Mouse (Mus musculus) heart, postnatal 25 days (tissue): ENCODE data around the gene Gm28035. TPM values are rescaled to one million over a fixed set of nuclear protein-coding genes. Genes with fewer than 3 reads are reported as not detected.

Experiments
- DNase-seq: peaks from one replicate; pipeline ENCODE4 v3.0.0; 2022; ENCODE audit warnings: low spot score
- intact Hi-C: fragments of 180-260 bp; cut with DNase I; formaldehyde crosslinking; loops from one replicate; pipeline ENCODE4 v1.15.1; 2025
- total RNA-seq, 2 experiments: library from RNA; stranded (reverse); gene quantifications; 2 replicates each; pipeline ENCODE4 v1.2.3; 2021

Gene Gm28035
- total RNA-seq, 2 experiments from 2014 or later: 3.7 to 4.4 TPM

DNA sequence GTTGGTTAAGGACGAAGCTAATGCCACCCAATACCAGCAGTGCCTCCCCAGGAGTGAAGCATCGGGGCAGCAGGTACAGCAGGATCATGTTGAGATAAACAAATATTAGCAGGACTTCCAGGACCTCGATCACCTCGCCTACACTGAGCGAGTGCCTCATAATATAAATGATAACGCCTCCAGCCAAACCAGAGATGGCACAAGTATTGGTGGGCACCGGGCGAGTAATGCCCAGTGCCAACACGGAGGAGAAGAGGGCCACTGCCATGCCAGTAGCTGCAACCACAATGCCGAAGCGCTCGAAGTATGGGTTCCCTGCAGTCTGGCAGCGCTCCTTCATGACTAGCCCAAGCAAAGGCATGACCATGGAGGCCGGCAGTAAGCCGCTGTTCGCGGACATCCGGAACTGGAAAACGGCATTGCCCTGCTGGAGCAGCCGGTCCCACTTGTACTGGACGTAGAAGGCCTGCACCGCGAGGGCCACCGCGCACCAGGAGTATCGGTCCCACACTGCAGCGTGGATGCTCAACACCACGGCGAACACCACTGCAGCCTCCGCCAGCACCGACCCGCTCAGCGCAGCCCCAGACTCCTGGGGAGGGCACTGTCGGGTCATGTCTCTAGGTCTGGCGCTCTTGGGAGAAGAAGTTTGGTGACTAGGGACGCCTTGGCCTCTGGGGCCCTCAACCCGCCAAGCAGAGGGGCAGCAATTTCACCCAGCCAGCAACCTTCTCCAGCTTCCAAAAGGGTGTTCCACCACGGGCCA, 45.2 kb downstream of the Gm28035 start:
- no peak for DNase-seq
- intact Hi-C loops: no loop called here

DNA sequence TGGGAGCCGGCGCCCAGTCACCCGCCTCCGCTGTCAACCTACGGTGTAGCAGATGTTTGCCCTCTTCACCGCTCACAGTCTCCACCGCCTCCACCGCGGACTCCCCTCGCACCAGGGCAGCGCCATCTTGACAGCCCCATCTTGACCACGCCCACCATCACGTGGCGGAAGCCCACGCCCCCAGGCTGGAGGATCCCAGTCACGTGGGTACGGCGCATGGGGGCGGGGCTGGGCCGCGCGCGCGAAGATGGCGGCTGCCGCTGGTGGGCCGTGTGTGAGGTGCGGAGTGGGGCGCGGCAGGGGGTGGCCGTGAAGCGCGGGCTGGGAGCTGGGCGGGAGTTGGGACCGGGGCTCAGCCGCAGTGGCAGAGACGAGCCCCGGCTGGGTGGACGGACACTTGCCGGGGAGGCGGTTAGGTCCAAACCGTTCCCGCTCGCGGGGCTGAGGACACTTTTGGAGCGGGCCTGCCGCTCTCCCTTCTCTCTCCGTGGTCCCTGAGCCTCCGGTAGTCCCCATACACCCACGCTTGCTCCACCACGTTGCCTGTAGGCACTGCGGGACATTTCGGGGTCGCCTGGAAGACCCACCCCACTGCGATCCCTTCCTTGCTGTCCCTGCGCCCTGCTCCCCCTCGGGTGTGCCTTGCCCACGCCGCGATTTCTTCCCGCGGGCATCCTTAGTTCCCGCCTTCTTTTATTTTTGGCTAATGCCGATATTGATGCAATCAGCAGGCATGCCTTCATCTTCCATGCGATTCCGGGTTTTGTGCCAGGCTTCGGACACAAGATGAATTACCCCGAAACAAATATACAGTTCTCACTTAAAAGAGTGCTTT, 46.0 kb downstream of the Gm28035 start, which contains the start of the genes Dolk and Nup188:
TSS of gene Dolk (minus strand) at position 143 of the 835 bp plus-strand sequence.
TSS of gene Nup188 (plus strand) at position 206 of the 835 bp plus-strand sequence.
- intact Hi-C loops: no loop called here

DNA sequence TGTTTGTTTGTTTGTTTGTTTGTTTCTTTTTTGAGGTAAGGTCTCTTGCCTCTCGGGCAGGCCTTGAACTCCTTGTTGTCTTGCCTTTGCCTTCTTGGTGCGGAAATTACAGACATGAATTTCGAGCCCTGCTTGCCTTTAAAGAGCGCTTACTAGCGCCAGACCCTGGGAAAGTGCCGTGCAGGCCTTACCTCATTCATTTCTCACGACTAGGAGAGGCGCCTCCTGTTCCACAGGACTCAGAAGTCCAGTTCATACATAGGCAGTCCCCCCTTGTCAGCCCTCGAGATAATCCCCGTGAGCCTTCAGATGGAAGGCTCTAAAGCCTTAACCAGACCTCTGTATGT, 46.6 kb downstream of the Gm28035 start:
- DNase-seq: no peak
- intact Hi-C loops: no loop called here

More for the DNA sequence above, 46.0 kb downstream of the Gm28035 start, which contains the start of the genes Dolk and Nup188:
- DNase-seq: peak; percentile 91

DNA sequence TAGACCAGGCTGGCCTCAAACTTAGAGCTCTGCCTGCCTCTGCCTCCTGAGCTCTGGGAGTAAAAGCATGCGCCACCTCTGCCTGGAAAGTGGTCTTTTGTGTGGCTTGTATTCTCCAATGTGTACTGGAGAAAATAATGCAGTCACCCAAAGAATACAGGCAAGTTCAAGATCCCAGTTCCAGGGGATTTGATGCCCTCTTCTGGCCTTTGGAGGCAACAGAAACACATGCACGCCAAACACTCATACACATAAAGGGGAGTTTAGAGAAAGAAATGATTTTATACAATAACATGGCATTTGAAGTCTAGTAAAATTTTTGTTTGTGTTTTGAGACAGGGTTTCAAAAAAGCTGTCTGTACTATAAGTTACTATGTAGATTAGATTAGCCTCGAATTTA, 59.2 kb downstream of the Gm28035 start:
- intact Hi-C loops: no loop called here
- no peak for DNase-seq

DNA sequence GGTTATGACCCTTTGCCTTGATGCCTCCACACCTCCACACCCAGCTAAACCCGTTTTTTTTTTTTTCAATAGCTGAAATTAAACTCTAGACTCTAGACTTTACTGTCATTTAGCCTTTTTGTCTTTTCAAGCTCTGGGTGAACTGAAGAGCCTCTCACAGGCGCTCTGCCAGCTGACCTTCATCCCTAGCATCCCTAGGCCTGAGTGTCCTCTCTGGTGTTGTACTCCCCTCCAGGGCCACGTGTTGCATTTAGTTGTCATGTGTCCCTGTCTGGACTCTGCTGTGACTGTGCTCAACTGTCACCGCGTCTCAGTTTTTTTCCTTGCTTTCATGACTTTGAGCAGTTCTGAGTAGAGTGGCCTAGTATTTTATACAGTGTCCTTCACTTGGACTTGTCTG, 59.6 kb downstream of the Gm28035 start:
- intact Hi-C loops: no loop called here
- DNase-seq: no peak

DNA sequence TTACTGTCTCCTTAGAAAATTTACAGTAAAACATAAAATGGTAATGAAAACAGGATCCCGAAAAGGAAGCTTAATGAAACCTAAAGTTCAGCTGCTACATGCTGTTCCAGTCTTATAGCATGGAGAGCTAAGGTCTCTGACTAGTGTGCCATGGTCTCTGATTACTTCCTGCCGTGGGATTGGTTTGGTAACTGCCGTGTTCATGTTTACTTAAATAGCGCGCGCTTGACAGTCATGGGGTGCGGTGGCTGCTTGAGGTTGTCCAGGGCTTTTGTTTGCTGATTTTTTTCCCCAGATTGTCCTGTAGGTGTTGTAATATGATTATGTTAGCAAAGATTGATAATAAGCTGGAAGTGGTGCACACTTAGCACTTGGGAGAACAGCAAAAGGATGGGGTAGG, 65.7 kb downstream of the Gm28035 start:
- intact Hi-C loops: no loop called here
- DNase-seq: no peak

DNA sequence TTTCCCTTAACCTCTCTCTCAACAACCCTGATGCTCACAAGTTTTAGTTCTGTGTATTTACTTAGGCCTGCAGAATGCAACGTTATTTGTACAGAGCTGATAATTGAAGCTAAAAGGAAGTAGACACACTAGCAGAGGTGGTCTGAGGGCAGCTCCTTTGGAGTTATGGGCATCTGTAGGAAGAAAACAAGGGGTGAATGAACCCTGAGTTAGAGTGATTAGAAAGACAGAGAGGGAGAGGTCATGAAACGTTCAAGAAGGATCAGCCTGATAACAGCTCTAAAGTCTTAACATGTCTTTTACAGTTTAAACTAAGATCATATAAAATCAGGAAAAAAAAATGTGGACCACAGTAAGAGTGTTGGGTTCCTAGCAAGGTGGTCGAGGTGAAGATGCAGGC, 69.0 kb downstream of the Gm28035 start:
- no peak for DNase-seq
- intact Hi-C loops: no loop called here

DNA sequence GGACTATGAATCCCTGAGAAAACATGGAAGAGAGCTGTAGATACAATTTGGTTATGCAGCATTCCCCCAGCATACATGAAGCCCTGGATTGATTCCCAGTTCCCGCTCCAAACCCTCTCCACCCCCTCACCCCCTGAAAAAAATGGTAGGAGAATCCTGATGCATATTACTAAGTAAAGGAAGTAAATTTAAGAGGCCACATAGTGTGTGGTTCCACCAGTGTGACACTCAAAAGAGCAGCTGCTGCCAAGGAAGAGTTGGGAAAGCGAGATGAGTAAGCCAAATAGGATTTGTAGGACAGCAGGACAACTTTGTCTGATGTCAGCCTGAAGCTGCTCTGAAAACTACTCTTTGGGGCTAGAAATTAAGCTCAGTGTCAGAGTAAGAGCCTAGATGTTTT, 71.1 kb downstream of the Gm28035 start:
- DNase-seq: no peak
- intact Hi-C loops: no loop called here

DNA sequence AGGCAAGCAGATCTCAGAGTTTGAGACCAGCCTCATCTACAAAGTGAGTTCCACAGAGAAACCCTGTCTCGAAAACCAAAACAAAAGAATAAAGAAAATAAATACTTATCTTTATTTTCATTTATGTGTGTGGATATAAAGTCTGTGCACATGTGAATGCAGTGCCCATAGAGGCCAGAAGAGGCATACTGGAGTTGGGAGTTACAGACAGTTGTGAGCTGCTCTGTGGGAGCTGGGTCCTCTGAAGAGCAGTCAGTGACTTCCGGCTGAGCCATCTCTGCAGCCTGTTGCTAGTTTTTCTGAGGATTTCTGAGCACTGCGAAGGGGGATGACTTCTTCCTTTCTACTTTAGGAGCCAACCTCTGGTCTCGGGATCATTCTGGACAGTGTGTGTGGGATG, 75.8 kb downstream of the Gm28035 start:
- intact Hi-C loops: no loop called here
- no peak for DNase-seq

DNA sequence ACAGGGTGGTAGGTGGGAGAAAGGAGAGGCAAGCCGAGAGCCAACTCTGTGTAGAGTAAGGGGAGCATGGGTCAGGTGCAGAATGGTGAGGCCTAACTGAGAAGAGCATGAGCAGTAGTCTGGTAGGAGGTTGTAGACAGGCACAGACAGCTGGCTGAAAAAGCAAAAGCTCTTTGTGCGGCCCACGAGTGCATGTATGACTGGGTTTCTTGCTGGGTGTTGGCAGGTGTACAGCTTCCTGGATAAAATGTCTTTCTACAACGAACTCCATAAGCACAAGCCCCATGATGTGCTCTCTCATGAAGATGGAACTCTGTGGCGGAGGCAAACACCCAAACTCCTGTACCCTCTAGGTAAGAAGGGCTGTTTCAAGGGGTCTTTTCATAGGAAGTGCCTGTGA, 76.6 kb downstream of the Gm28035 start:
- intact Hi-C loops: no loop called here
- no peak for DNase-seq

DNA sequence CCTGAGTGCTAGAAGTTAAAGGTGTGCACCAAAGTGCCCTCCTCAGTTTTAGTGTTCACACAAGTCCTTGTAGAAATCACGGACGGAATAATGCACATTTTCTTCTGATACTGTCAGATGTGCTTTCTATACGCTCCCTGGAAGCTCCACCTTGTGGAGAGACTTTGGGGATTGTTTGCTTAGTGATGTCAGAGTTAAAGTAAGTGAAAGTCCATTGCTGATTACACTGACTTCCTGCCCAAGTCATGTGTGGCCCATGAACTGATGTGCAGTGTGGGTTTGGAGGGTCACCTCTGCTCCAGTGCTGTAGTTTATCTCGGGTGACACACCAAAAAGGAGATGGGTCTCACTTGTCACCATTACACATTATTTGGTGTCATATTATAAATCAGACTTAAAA, 78.9 kb downstream of the Gm28035 start:
- DNase-seq: no peak
- intact Hi-C loops: no loop called here

DNA sequence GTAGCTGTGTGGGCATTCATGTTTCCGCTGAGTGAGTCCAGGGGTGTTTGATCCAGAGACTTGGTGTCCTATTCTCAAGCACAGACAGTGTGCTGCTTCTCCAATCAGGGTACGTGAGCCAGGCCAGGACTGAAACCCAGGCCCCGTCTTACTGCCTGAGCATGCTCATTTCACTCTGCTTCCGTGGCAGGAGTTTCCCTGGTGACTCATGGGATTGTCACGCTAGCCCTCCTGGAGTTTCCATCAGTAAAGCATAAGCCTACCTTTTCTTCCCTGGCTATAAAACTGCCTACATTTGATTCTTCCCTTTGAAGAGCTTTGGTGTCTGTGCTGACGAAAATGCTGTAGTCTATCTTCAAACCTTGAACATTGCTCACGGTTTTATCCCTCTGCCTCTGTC, 82.7 kb downstream of the Gm28035 start:
- DNase-seq: no peak
- intact Hi-C loops: no loop called here

DNA sequence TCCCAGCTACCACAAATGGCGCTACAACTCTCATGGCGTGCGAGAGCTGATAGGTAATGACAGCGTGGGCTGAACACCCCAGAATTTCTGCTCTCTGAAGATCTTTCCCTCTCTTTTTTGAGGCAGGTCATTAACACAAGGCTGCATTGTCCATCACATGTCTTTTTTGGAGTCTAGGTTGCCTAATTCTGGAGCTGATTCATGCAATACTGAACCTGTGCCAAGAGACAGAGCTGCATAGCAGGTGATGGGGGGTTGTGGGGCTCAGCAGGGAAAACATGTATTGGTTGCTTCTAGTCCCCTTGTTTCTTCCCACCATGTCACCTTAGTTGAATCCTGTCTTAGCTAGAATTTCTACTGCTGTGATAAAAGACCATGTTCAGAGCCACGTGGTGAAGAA, 84.9 kb downstream of the Gm28035 start:
- intact Hi-C loops: no loop called here

DNA sequence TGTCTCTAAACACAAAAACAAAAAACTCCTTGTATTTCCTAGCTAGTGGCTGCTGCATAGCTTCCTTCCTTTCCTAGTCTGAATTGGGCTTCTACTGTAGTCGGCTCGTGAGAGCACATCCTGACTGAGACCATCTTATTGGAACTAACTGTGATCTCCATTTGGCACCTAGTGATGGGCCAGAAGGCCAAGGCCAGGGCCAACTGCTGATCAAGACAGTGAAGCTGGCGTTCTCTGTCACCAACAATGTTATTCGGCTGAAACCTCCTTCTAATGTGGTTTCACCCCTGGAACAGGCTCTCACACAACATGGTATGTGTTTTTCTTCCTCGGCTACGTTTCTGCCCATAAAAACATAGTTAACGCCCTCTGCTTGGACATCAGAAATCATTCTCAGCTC, 86.9 kb downstream of the Gm28035 start:
- intact Hi-C loops: no loop called here
- no peak for DNase-seq

More for the DNA sequence above, 84.9 kb downstream of the Gm28035 start:
- DNase-seq: no peak

DNA sequence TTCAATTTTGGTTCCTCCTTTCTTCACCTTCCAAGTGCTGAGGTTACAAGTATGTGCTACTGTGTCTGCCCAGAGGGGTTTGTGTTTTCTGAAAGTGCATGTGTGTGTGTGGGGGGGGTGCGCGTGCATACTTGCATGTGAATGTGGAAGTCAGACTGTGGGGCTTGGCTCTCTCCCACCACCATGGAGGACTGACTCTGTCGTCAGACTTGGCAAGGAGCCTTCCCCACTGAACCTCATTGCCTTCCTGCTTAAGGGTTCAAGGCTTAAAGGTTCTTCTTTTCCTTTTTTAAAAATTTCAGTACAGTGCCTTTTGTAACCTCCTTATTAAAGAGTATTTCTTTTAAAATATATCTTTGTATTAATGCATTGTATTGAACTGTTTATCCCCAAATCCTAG, 88.4 kb downstream of the Gm28035 start:
- intact Hi-C loops: no loop called here
- DNase-seq: no peak

Other genes starting within 250 kb of the Gm28035 start
- gene Wdr34, start 191.7 kb upstream of the Gm28035 start, total RNA-seq: 1 to 10 TPM; 6.5 to 6.8 TPM
- gene Set, start 183.2 kb upstream of the Gm28035 start, total RNA-seq: 100 to 1,000 TPM in 1 of 2 experiments, 10 to 100 TPM in 1; 95.8 to 106 TPM
- gene Pkn3, start 162.9 kb upstream of the Gm28035 start, total RNA-seq: 10 to 100 TPM; 10.5 to 13.2 TPM
- gene Zdhhc12, start 146.9 kb upstream of the Gm28035 start, total RNA-seq: 1 to 10 TPM; 3.9 to 4.7 TPM
- gene Zer1, start 116.0 kb upstream of the Gm28035 start, total RNA-seq: 10 to 100 TPM; 23.5 to 26.7 TPM
- 10 to 100 TPM; 19.9 to 23.0 TPM for gene Tbc1d13, start 106.8 kb upstream of the Gm28035 start, total RNA-seq
- 100 to 1,000 TPM in 1 of 2 experiments, 10 to 100 TPM in 1; 93.8 to 100 TPM for gene Endog, start 69.1 kb upstream of the Gm28035 start, total RNA-seq
- 1 to 10 TPM; 4.5 to 6.1 TPM for gene Spout1, start 62.1 kb upstream of the Gm28035 start, total RNA-seq
- 10 to 100 TPM; 43.1 to 44.0 TPM for gene Kyat1, start 34.7 kb upstream of the Gm28035 start, total RNA-seq
- gene Lrrc8a, start 2.9 kb upstream of the Gm28035 start, total RNA-seq: 10 to 100 TPM; 58.2 to 66.7 TPM
- gene Phyhd1, start 25.6 kb downstream of the Gm28035 start, total RNA-seq: 100 to 1,000 TPM in 1 of 2 experiments, 10 to 100 TPM in 1; 94.8 to 104 TPM
- gene Gm28038, start 40.5 kb downstream of the Gm28035 start, total RNA-seq: under 1 TPM in 1 of 2 experiments, not detected in 1; 0.91 TPM
- gene Dolk, start 45.8 kb downstream of the Gm28035 start, total RNA-seq: 10 to 100 TPM; 23.6 to 26.3 TPM
- 10 to 100 TPM; 19.6 to 20.0 TPM for gene Nup188, start 45.8 kb downstream of the Gm28035 start, total RNA-seq
- 10 to 100 TPM; 39.7 to 40.3 TPM for gene Sh3glb2, start 118.8 kb downstream of the Gm28035 start, total RNA-seq
- 10 to 100 TPM; 68.5 to 74.0 TPM for gene Miga2, start 123.7 kb downstream of the Gm28035 start, total RNA-seq
- gene Dolpp1, start 151.7 kb downstream of the Gm28035 start, total RNA-seq: 10 to 100 TPM in 1 of 2 experiments, 1 to 10 TPM in 1; 8.3 to 10.4 TPM
- 100 to 1,000 TPM; 433 to 486 TPM for gene Crat, start 175.2 kb downstream of the Gm28035 start, total RNA-seq
- 10 to 100 TPM; 91.2 to 92.3 TPM for gene Ptpa, start 175.5 kb downstream of the Gm28035 start, total RNA-seq
- 1 to 10 TPM; 4.1 to 6.9 TPM for gene Ier5l, start 233.7 kb downstream of the Gm28035 start, total RNA-seq